Mouse (Mus musculus): Measurements from ENCODE around the gene Ppp2r2d.

Gene Ppp2r2d

GRCm38 (mm10) chr7:138845544-138846391 is at the start of gene Ppp2r2d, which contains the start of gene Mapk1ip1:
Gene Ppp2r2d, plus strand, starts transcription at chr7:138846079.
Gene Mapk1ip1, minus strand, starts transcription at chr7:138846273.
- peak; percentile 97 to 98 for DNase-seq (ENCODE audit: low spot score in 2 of 2)

- DNase-seq (ENCODE audit: low spot score in 2 of 2) = no peak
Measured at GRCm38 (mm10) chr7:138803386-138803785, 42.5 kb upstream of the Ppp2r2d start.

- DNase-seq (ENCODE audit: low spot score in 2 of 2) = no peak
Measured at GRCm38 (mm10) chr7:138807146-138807545, 38.7 kb upstream of the Ppp2r2d start.

DNA sequence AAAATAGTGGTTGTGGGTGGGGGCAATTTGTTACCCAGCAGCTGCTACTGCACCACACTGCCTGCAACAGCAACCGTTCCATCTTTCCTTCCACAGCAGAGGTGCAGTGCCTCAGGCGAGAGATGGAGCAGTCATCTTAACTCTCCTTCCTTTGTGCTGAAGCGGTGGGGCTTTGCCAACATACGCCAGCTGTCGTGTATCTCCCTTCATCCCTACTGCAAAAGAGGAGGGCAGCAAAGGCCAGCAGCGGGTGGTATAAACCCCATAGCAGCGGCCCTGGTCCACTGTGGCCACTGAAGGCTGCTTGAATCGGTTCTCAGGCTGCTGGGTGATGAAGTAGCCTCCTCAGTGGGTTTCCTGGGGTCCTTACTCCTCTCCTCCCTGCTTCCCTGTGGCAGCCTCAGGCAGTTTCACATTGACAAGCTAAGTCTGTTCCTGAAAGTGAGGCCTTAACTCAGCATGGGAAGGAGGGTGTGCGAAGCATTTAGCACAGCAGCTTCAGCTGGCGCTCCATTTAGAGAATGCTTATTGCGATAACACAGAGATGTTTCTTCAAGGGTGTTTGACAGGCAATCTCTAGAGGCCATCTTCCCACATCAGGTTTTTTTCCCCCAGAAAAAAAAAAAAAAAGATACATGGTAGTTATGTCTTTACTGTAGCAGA is 32.5 kb upstream of the Ppp2r2d start:
- no peak for DNase-seq (ENCODE audit: low spot score in 2 of 2)

- DNase-seq (ENCODE audit: low spot score in 2 of 2) = no peak
Measured at GRCm38 (mm10) chr7:138818314-138818713, 27.6 kb upstream of the Ppp2r2d start.

GRCm38 (mm10) chr7:138824423-138824822 is 21.5 kb upstream of the Ppp2r2d start:
- peak in 1 of 2 experiments; percentile 51 for DNase-seq (ENCODE audit: low spot score in 2 of 2)

DNA sequence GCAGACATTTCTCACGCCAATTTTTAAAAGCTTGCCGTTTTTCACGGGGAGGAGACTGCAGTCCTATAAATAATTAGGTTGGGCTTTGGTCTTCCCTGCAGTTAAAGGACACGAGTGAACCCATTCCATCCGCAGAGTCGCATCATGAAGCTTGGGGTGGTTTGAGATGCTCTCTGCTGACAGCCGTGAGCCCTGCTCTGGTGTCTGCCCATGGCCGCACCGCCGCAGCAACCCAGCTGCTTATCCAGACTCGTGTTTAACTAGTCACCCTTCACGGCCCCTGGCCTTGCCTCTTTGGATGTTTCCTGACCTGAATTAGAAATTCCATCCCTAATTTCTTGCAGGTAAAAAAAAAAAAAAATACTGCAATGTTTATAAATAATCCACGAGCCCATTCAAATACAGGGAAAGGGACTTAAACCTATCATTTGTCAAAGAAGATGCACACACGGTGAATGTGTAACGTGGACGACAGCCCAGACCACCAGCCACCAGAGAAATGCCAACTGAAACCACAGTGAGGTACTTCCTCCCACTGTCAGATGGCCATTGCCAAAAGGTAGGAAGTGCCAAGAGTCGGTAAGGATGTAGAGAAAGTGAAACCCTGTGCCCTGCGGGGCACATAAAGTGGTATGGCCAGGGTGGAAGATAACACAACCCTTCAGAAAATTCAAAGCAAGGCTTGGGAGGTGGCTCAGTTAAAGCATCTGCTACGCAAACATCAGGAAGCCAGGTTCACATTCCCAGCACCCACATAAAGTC is 20.7 kb upstream of the Ppp2r2d start:
- DNase-seq (ENCODE audit: low spot score in 2 of 2) = peak in 1 of 2 experiments; percentile 54

- DNase-seq (ENCODE audit: low spot score in 2 of 2) = peak; percentile 25 to 73
Measured at GRCm38 (mm10) chr7:138827812-138828211, 18.1 kb upstream of the Ppp2r2d start.

DNA sequence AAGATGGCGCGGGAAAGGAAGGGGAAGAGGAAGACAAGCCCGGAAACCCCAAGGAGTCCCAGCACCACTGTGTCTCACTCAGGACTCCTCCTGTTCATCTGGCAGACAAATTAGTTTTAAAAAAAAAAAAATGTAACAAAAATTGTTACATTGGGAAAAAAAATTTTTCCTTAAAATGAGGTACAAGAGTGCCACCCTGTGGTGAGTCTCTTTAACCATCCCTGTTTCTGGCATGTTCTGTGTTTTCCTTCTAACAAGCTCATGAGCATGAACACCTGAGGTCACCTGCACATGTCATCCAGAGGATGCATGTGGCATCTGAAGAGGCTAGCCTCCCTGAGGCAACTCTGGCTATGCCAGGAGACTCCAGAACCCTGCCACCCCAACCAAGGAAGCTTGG is 10.9 kb upstream of the Ppp2r2d start:
- DNase-seq (ENCODE audit: low spot score in 2 of 2) = no peak

- DNase-seq (ENCODE audit: low spot score in 2 of 2) = peak; percentile 44 to 69
Measured at GRCm38 (mm10) chr7:138840594-138841021, 5.3 kb upstream of the Ppp2r2d start.

DNA sequence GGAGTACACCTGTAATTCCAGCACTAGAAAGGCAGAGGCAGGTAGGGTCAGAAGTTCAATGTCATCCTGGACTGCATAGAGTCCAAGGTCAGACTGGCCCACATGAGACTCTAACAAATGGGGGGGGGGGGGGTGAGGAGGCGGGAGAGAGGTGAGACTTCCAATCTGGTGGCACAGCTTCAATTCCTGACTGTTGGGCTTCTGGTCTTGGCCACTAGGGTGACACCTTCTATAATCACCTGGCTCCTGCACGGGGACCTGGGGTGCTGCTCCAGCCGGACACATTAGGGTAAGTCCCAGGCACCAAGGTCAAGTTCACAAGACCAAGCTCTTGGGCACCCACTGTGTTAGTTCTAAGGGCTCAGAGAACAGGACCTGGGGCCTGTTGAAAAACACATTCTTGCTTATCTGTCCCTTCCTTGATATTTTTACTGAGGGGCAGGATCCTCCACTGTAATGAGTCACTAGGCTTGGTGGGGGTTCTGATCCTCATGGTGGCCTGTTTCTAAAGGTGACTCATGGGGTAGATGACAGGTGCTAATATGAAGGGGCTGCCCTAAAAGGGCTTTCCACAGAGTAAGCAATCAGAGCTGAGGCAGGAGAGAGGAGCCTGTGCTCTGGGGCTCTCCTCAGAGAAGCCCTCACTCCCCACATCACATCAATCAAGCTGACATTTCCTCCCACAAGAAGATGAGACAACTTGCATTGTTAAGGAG is 4.3 kb upstream of the Ppp2r2d start:
- DNase-seq (ENCODE audit: low spot score in 2 of 2) = no peak

GRCm38 (mm10) chr7:138843421-138843820 is 2.5 kb upstream of the Ppp2r2d start:
- DNase-seq (ENCODE audit: low spot score in 2 of 2) = no peak

- DNase-seq (ENCODE audit: low spot score in 2 of 2) = no peak
Measured at GRCm38 (mm10) chr7:138845111-138845510, 768 bp upstream of the Ppp2r2d start.

GRCm38 (mm10) chr7:138846502-138846991 is 668 bp downstream of the Ppp2r2d start:
- no peak for DNase-seq (ENCODE audit: low spot score in 2 of 2)

GRCm38 (mm10) chr7:138847316-138848027 is 1.6 kb downstream of the Ppp2r2d start:
- no peak for DNase-seq (ENCODE audit: low spot score in 2 of 2)

- DNase-seq (ENCODE audit: low spot score in 2 of 2) = no peak
Measured at GRCm38 (mm10) chr7:138848028-138848920, 2.4 kb downstream of the Ppp2r2d start.

- no peak for DNase-seq (ENCODE audit: low spot score in 2 of 2)
Measured at GRCm38 (mm10) chr7:138850083-138850482, 4.2 kb downstream of the Ppp2r2d start.

DNA sequence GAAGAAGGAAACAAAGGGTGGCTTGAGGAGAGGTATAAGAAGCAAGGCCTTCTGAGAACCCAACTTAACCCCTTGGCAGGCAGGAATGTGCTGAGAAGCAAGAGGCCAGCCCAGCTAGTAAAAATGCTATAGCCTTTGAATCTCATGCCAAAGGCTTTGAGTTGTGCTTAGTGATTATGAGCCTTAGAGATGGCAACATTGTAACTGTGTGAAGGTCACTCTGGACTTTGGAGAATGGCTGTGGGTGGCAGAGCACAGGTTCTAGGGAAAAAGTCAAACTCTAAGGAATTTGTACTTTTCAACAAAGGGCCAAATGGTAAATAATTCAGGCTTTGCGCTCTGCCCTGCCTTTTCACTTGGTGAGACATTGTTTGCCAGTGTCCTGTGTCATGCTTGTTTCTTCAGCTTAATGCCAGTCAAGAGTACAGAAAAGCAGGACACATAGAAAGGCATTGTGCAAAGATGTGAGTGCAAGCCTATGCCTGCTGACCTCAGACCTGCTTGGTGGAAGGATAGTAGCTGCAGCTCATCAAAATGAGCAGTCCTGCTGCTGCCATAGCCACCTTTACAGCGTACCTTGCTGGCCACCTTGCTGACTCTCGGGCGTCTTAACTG is 7.6 kb downstream of the Ppp2r2d start:
- DNase-seq (ENCODE audit: low spot score in 2 of 2) = no peak

DNA sequence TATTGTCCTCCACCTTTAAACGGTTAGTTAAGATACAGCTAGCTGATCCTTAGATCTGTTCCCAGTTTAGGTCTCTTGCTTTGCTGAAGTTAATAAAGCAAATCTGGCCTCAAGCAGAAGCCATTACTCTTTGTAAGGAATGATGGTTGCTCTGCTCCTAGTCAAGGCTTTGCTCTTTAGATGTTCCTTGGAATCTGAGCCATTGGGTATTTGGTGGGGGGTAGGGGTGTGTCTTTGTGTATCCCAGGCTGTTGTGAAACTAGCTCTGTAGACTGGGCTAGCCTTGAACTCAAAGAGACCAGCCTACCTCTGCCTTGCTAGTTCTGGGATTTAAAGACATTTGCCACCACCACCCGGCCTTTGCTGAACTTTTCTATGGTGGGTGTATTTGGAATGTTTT is 8.3 kb downstream of the Ppp2r2d start:
- DNase-seq (ENCODE audit: low spot score in 2 of 2) = no peak
